26 mouse cellular contexts compared by ENCODE assay signal in the genomic region with DNA sequence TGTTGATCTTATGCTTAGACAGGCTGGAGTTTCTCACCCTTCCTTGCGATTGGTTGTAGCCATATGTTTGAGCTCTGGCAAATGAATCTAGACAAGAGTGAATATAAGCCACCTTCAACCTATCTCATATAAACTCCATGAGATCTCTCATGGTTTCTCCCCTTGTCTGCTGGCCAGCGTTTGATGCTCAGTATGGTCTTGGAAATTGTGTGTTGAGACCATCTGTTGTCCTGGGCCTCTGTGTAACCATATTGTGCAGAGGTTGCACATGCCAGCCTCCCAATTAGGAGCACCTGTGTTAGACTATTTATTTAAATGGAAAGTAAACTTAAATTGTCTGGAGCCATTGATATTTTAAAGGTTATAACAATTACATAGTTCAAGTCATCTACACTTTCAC.
"Had no signal": no experiment of that assay in that cellular context is flagged by ENCODE, and none has a peak within 500 bp of the region (broad histone marks: within the 10 kb centered on the region; RNA-seq: fewer than 3 reads in every experiment).

No protein-coding gene starts in this region.

- H3K4me3 ChIP-seq: embryonic facial prominence, embryonic 10.5 days; embryonic facial prominence, embryonic 12.5 days; embryonic facial prominence, embryonic 13.5 days; embryonic facial prominence, embryonic 15.5 days; erythroblast, embryonic 14.5 days; forebrain, embryonic 10.5 days; forebrain, embryonic 12.5 days; forebrain, embryonic 13.5 days; forebrain, embryonic 15.5 days; gastrocnemius, adult 2 months; heart, adult 2 months had no signal

- H3K27me3 ChIP-seq: embryonic facial prominence, embryonic 12.5 days; embryonic facial prominence, embryonic 13.5 days; embryonic facial prominence, embryonic 15.5 days; forebrain, embryonic 12.5 days; forebrain, embryonic 13.5 days; forebrain, embryonic 15.5 days had no signal

- H3K27ac ChIP-seq: embryonic facial prominence, embryonic 10.5 days; embryonic facial prominence, embryonic 12.5 days; embryonic facial prominence, embryonic 13.5 days; embryonic facial prominence, embryonic 15.5 days; forebrain, embryonic 10.5 days; forebrain, embryonic 12.5 days; forebrain, embryonic 13.5 days; forebrain, embryonic 15.5 days; gastrocnemius, adult 2 months; heart, adult 2 months had no signal

- H3K9me3 ChIP-seq: embryonic facial prominence, embryonic 10.5 days; embryonic facial prominence, embryonic 12.5 days; embryonic facial prominence, embryonic 13.5 days; embryonic facial prominence, embryonic 15.5 days; forebrain, embryonic 10.5 days; forebrain, embryonic 12.5 days; forebrain, embryonic 13.5 days; forebrain, embryonic 15.5 days had no signal

- H3K9ac ChIP-seq: embryonic facial prominence, embryonic 12.5 days; embryonic facial prominence, embryonic 13.5 days; embryonic facial prominence, embryonic 15.5 days; forebrain, embryonic 12.5 days; forebrain, embryonic 13.5 days; forebrain, embryonic 15.5 days; forebrain, postnatal 0 days had no signal

- H3K4me2 ChIP-seq: embryonic facial prominence, embryonic 12.5 days; embryonic facial prominence, embryonic 13.5 days; embryonic facial prominence, embryonic 15.5 days; forebrain, embryonic 12.5 days; forebrain, embryonic 13.5 days; forebrain, embryonic 15.5 days had no signal

- ATAC-seq: forebrain, embryonic 13.5 days; forebrain, embryonic 14.5 days; forebrain, embryonic 15.5 days; forebrain, embryonic 16.5 days; forebrain, postnatal 0 days had no signal

- H3K4me1 ChIP-seq: embryonic facial prominence, embryonic 10.5 days; embryonic facial prominence, embryonic 12.5 days; embryonic facial prominence, embryonic 13.5 days; embryonic facial prominence, embryonic 15.5 days; forebrain, embryonic 10.5 days; forebrain, embryonic 12.5 days; forebrain, embryonic 13.5 days; forebrain, embryonic 15.5 days had no signal

- H3K36me3 ChIP-seq: embryonic facial prominence, embryonic 10.5 days; embryonic facial prominence, embryonic 12.5 days; embryonic facial prominence, embryonic 13.5 days; embryonic facial prominence, embryonic 15.5 days; forebrain, embryonic 10.5 days; forebrain, embryonic 12.5 days; forebrain, embryonic 15.5 days had no signal

- DNase-seq: cerebellum, adult 2 months; cerebellum, adult 8-10 months; cerebellum, adult 9-10 months; cerebellum, adult 9-11 months; cerebellum, postnatal 36 days; embryo, embryonic 11 days; forebrain, postnatal 0 days; gastrocnemius, adult 2 months; gastrocnemius, postnatal 10 days; gastrocnemius, postnatal 14 days; gastrocnemius, postnatal 25 days; gastrocnemius, postnatal 36 days; heart, adult 11 months; heart, adult 18-20 months; heart, adult 2 months had no signal
